Mouse (Mus musculus): ENCODE measurements around the gene Spindoc. TPM values are rescaled to one million over a fixed set of nuclear protein-coding genes. Genes with fewer than 3 reads are reported as not detected.

Spindoc gene
- total RNA-seq (2015; ENCODE audit: low replicate concordance) = 4.2 TPM in 1 of 2 replicates, not detected in the other
- total RNA-seq (2017; ENCODE audit: low replicate concordance) = 0.15 and 2.2 TPM in 2 replicates

- peak; percentile 98 for ATAC-seq (replicated peaks; ENCODE audit: low FRiP score, poor library complexity, severe bottlenecking)
Measured at GRCm38 (mm10) chr19:7382903-7383865, at the start of gene Spindoc. Gene Spindoc, minus strand, starts transcription at chr19:7382994.

GRCm38 (mm10) chr19:7425398-7425775 lies 42.6 kb upstream of the Spindoc start:
- ATAC-seq (replicated peaks; ENCODE audit: low FRiP score, poor library complexity, severe bottlenecking) = no peak

- no peak for ATAC-seq (replicated peaks; ENCODE audit: low FRiP score, poor library complexity, severe bottlenecking)
Measured at GRCm38 (mm10) chr19:7424590-7425397, 42.0 kb upstream of the Spindoc start.

- ATAC-seq (replicated peaks; ENCODE audit: low FRiP score, poor library complexity, severe bottlenecking) = no peak
Measured at GRCm38 (mm10) chr19:7424131-7424530, 41.3 kb upstream of the Spindoc start.

- no peak for ATAC-seq (replicated peaks; ENCODE audit: low FRiP score, poor library complexity, severe bottlenecking)
Measured at GRCm38 (mm10) chr19:7423656-7424030, 40.8 kb upstream of the Spindoc start.

GRCm38 (mm10) chr19:7423028-7423655 lies 40.3 kb upstream of the Spindoc start:
- ATAC-seq (replicated peaks; ENCODE audit: low FRiP score, poor library complexity, severe bottlenecking) = no peak

GRCm38 (mm10) chr19:7422656-7423027 lies 39.8 kb upstream of the Spindoc start:
- ATAC-seq (replicated peaks; ENCODE audit: low FRiP score, poor library complexity, severe bottlenecking) = no peak

- no peak for ATAC-seq (replicated peaks; ENCODE audit: low FRiP score, poor library complexity, severe bottlenecking)
Measured at GRCm38 (mm10) chr19:7421602-7422591, 39.1 kb upstream of the Spindoc start.

GRCm38 (mm10) chr19:7420841-7421601 lies 38.2 kb upstream of the Spindoc start:
- ATAC-seq (replicated peaks; ENCODE audit: low FRiP score, poor library complexity, severe bottlenecking) = no peak

- no peak for ATAC-seq (replicated peaks; ENCODE audit: low FRiP score, poor library complexity, severe bottlenecking)
Measured at GRCm38 (mm10) chr19:7420108-7420507, 37.3 kb upstream of the Spindoc start.

- no peak for ATAC-seq (replicated peaks; ENCODE audit: low FRiP score, poor library complexity, severe bottlenecking)
Measured at GRCm38 (mm10) chr19:7419134-7419533, 36.3 kb upstream of the Spindoc start.

GRCm38 (mm10) chr19:7417911-7418849 lies 35.4 kb upstream of the Spindoc start:
- ATAC-seq (replicated peaks; ENCODE audit: low FRiP score, poor library complexity, severe bottlenecking) = peak; percentile 57; the same call in 1 of the 2 replicates

- ATAC-seq (replicated peaks; ENCODE audit: low FRiP score, poor library complexity, severe bottlenecking) = no peak
Measured at GRCm38 (mm10) chr19:7416834-7417735, 34.3 kb upstream of the Spindoc start, which contains the start of gene 2700081O15Rik. Gene 2700081O15Rik, plus strand, starts transcription at chr19:7417625.

- ATAC-seq (replicated peaks; ENCODE audit: low FRiP score, poor library complexity, severe bottlenecking) = no peak
Measured at GRCm38 (mm10) chr19:7415916-7416833, 33.4 kb upstream of the Spindoc start.

- no peak for ATAC-seq (replicated peaks; ENCODE audit: low FRiP score, poor library complexity, severe bottlenecking)
Measured at GRCm38 (mm10) chr19:7412361-7412760, 29.6 kb upstream of the Spindoc start.
